Mouse (Mus musculus): Measurements from ENCODE around the gene Rptor.

The Rptor gene

GRCm38 (mm10) chr11:119602763-119603526, at the start of gene Rptor:
Rptor (plus strand) TSS chr11:119602905.
- peak; percentile 97 for DNase-seq (ENCODE audit: low spot score)

GRCm38 (mm10) chr11:119554706-119555105, 48.0 kb upstream of the Rptor start:
- DNase-seq (ENCODE audit: low spot score) = no peak

DNA sequence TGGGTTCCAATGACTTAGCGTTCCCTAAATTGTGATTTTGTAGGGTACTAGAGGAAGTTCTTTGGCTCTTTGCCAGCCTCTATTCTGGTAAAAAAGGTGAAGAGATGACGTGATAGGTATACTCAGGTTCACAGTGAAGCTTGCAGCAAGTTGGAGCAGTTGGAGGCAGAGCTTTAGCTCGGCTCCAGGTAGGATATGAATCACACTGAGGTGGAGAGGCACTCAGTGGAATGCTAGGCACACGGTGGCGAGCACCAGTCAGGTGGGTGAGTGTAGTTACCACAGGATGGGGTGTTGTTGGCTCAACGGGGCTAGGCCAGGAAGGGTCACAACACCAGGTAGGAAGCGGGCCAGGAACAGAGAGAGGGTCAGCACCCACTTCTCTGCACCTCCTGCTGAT, 47.5 kb upstream of the Rptor start:
- no peak for DNase-seq (ENCODE audit: low spot score)

- no peak for DNase-seq (ENCODE audit: low spot score)
Measured at GRCm38 (mm10) chr11:119557940-119558869, 44.5 kb upstream of the Rptor start.

- no peak for DNase-seq (ENCODE audit: low spot score)
Measured at GRCm38 (mm10) chr11:119558870-119559610, 43.7 kb upstream of the Rptor start.

DNA sequence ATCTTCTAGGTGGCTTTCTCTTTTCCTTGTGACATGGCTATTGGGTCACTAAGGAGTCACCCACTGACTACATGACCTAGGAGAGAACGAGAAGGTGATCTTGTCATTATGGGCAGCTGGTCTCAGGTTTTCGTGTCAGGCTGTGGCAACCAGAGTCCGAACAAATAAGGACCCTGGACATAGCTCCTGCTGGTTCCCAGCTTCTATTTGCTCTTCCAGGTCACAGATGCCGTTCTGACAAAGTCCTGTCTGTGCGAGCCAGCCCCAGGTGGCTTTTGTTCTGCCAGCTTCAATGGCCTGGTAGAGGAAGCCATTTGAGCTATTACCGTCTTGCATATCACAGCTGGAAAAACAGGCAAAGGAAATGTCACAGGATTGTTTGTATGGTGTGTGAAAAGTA, 40.4 kb upstream of the Rptor start:
- no peak for DNase-seq (ENCODE audit: low spot score)

- no peak for DNase-seq (ENCODE audit: low spot score)
Measured at GRCm38 (mm10) chr11:119563166-119563565, 39.5 kb upstream of the Rptor start.

GRCm38 (mm10) chr11:119564383-119564782, 38.3 kb upstream of the Rptor start:
- no peak for DNase-seq (ENCODE audit: low spot score)

GRCm38 (mm10) chr11:119565021-119565420, 37.7 kb upstream of the Rptor start:
- no peak for DNase-seq (ENCODE audit: low spot score)

DNA sequence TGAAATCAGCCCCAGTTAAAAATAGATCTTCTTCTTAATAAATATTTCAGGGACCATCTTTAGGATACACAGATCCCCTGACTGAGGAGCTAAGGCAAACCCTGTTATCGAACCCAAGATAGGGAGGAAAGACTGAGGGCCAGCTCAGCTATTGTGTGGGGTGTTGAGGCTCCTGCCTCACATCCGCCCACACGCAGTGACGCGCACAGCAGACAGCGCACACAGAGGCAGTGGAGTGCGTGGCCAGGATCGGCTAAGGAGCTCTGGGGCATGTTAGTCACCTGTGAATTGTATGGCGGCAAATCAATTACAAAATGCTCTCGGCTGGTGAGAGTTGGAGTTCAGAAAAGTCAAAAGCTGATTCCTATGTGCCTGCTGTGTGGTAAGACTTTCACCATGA, 37.0 kb upstream of the Rptor start:
- DNase-seq (ENCODE audit: low spot score) = no peak

- no peak for DNase-seq (ENCODE audit: low spot score)
Measured at GRCm38 (mm10) chr11:119566188-119566587, 36.5 kb upstream of the Rptor start.

GRCm38 (mm10) chr11:119572316-119573010, 30.2 kb upstream of the Rptor start:
- DNase-seq (ENCODE audit: low spot score) = no peak

DNA sequence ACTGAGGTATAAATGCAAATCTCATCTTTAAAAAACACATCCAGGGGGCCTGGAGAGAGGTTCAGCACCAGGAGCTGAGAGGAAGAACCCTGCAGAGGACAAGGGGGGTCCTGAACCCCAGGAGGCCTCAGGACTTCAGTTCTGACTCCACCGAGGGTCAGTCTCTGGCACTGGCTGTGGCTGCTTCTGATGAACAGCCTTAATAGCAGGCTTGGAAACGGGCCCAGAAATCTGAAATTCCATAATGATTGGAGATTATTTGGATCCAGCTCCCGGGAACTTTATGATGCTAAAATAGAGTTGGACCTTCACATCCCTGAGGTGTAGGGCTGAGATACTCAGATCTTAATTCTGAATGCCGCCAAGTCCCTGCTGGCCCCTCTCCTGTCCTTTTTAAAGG, 25.9 kb upstream of the Rptor start:
- DNase-seq (ENCODE audit: low spot score) = no peak

DNA sequence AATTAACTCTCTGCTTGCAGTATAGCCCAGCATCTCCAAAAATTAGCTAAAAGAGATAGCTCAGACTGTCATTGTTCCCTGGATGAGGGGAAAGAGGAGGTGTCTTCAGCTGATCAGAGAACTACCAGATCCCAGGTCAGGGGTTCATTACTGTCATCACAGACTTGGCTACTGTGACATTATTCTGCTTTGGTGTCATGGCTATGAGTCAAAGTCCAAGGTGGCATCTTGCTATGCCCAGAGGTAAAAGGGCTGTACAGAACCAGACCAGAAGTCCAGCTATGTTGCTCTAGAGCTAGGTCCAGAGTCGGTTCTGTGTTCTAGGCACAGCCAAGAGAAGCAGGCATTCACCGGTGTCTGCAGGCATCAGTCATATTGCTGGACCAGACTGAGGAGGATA, 25.0 kb upstream of the Rptor start:
- no peak for DNase-seq (ENCODE audit: low spot score)

- no peak for DNase-seq (ENCODE audit: low spot score)
Measured at GRCm38 (mm10) chr11:119586511-119586910, 16.2 kb upstream of the Rptor start.

DNA sequence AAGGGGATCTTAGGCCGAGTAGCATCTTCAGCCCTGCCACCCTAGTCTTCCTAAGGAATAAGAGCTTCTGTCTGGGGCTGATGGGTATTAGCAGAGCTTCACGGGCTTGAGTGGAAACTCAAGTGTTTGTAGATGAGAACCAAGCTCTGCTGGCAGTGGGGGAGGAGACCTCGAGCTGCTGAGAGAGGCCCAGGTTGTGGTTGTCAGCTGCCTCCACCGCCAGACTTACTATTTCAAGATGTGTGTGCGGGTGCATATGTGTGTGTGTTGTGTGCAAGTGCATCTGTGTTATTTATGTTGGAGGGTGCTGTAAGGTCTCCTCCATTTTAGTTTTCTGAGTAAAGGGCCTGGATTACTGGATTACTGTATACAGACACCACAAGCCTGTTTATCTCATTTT, 15.6 kb upstream of the Rptor start:
- DNase-seq (ENCODE audit: low spot score) = no peak

- DNase-seq (ENCODE audit: low spot score) = no peak
Measured at GRCm38 (mm10) chr11:119589242-119589641, 13.5 kb upstream of the Rptor start.

GRCm38 (mm10) chr11:119593966-119594365, 8.7 kb upstream of the Rptor start:
- no peak for DNase-seq (ENCODE audit: low spot score)

DNA sequence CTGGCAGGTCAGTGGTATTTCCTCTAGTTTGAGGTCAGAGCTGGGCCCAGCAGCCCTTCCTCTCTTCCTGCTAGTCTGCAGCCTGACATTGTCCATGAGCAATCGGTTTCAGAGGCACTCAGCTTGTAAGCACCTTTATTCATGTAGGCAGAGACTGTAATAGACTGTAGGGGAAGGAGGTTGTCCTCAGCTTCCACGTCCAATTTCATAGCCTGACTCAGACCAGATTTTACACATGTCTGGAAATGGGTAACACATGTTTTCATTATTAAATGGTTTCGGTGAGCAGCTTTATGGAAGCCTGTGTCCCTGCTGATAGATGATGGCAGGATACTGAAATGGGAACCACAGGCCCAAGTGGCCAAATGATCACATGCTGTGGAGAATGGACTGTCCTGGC, 3.8 kb upstream of the Rptor start:
- no peak for DNase-seq (ENCODE audit: low spot score)

- DNase-seq (ENCODE audit: low spot score) = no peak
Measured at GRCm38 (mm10) chr11:119600286-119600685, 2.4 kb upstream of the Rptor start.

DNA sequence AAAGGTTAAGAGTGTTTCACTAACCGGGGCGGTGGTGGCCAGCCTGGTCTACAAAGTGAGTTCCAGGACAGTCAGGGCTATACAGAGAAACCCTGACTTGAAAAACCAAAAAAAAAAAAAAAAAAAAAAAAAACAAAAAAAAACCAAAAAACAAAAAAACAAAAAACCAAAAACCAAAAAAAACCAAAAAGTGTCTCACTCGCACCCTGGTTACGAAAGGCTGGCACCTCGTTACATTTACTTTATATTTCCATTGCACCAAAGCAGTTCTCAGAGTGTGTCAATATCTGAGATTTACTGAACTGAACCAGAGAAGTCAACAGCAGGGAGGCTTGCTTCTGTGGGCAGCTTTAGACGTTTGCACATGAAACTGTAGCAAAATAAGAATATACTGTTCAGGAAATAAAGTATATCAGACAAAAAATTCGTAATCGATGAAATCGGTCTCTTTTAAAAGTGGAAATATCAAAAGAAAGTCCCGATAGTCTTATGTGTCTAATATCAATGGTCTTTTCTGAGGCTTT, 466 bp upstream of the Rptor start:
- no peak for DNase-seq (ENCODE audit: low spot score)

DNA sequence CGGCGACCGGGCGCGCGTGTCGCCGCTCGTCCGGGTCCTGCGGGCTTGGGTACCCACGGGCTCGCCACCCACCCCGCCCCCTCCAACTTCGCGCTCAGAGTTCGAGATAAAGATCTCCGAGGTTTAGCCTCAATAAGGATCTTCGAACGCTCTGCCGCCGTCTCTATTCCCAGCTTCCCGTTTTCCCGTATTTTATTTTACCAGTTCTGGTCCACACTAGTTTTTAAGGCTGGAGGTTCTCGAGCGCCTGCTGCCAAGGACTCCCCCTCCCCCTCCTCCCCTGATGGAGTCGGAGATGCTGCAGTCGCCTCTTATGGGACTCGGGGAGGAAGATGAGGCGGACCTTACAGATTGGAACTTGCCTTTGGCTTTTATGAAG, 811 bp downstream of the Rptor start:
- DNase-seq (ENCODE audit: low spot score) = no peak
